Mouse (Mus musculus) inflammation-experienced regulatory T-cells, adult 6 months (primary cell): Measurements from ENCODE around the gene Serpinb6b. TPM values are rescaled to one million over a fixed set of nuclear protein-coding genes. Genes with fewer than 3 reads are reported as not detected.
"Not testable (repeated sequence)": the region's sequence is repeated elsewhere in the genome, so short reads cannot be mapped to it uniquely, and the experiment has no call there.

Source experiments
- ATAC-seq: one replicate; pipeline ENCODE4 v1.8.0; 2017
- polyA plus RNA-seq, 3 experiments: library from polyadenylated mRNA; unstranded; fragments of 100-300 nt; shearing (Covaris generic); gene quantifications; one replicate each; pipeline ENCODE4 v1.2.1; 2017

Serpinb6b gene
- polyA plus RNA-seq: 100 to 1,000 TPM in 1 of 3 experiments, 10 to 100 TPM in 2; 33.0 to 109 (median 34.2) TPM

DNA sequence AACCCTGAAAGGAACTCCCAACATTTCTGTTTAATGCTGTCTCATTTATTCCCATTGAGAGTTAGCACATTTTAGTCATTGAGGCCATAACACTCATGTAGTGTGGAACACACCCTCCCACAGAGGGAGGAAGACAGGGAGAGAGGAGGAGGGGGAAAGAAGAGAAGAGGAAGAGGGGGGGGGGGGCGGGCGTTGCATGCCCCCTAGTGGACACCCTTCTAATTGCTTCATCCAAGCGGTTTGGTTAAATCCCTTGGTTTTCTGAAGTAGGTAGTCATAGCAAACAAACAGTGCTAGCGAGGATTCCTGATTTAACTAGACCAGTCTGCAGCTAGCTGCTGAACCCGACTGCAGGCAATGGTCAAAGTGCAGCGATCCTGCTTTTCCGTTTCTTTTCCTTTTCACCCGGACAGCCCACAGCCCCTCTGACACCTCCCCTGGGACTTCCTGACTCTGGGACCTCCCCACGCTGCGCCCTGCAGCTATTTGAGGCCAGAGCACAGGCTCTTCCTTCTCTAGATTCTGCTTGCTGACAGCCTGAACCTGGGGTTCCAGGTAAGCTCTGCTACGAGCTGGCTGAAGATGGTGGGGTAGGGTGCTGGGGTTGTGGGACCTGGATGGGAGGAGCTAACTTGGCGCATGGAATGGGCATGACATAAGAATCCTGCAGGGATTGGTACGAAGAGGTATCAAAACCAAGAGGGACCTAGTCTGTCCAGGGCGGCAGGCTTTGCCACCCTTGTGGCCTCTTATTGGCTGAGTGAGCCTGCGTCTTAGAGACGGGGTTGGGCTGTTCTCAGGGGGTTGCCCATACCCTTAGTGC, at the start of gene Serpinb6b:
Gene Serpinb6b (plus strand): TSS at position 221 of the 823 bp plus-strand sequence.
- ATAC-seq: peak; percentile 57

GRCm38 (mm10) chr13:32922622-32923021, 42.4 kb upstream of the Serpinb6b start:
- ATAC-seq: no peak

DNA sequence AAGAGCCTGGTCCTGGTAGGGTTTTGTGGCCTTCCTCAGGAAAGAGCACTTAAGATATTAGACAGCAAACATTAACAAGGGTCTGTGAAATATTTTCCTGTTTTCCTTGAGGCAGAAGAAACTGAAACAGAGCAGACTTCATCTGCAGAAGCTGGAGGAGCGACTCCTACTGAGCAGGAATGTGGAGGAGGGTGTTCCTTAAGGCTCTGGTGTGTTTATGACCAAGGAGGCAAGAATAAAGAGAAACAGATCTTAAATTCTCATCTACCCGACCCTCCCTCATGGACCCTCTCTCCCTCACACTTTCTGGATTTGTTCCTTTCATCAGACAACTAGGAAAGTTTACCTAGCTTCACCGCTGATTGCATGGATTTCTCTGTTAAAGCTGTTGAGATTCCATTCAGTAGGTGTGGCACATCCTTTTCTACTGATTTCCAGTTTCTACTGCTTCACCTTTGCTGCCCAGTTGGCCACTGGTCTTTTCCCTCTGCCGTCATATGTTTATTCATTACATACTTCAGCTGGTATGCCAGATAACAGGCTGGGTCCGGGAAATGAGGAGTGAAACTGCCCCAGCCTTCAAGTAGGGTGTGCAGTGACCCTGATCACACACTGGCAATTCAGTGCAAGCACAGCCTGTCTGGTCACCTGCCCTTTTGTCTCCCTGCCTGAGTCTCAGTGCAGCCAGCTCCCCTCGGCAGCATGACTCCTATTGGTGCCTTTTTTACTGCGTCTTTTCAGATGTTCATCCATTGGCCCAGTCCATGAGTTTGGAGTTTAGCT, 40.2 kb upstream of the Serpinb6b start:
- ATAC-seq: no peak

DNA sequence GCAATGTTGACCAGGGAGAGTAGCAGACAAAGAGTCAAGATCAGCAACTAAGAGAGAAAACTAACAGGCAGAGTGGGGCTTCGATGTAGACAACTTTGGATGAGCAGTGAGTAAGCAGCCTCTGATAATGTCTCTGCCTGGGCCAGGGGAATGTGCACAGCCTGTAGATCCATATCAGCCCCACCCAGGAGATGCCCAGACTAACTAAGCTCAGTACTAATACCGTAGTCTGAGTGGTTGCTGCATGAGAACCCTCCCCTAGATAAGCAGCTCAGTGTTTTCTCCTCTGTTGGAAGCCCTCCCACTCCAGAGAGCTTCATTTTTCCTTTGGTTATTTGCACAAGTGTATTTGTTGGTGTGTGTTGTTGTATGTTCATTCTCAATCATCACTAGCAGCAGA, 38.3 kb upstream of the Serpinb6b start:
- no peak for ATAC-seq

DNA sequence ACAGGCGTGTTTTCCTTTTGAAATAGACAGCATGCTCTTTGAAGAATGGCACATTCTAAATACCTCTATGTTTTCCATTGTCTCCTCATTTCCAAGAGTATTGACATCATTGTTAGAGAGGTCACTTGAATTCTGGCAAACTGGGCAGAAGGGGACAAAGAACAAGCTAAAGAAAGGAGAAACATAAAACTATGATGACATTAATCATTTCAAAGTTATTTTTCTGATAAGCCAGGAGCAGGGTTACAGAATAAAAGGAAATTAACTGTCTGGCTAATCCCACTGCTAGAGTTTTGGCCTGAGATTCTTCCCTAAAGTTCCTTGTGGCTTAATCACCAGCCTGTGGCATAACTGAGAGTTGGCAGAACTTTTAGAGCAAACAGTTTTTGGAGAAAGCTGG, 37.8 kb upstream of the Serpinb6b start:
- no peak for ATAC-seq

DNA sequence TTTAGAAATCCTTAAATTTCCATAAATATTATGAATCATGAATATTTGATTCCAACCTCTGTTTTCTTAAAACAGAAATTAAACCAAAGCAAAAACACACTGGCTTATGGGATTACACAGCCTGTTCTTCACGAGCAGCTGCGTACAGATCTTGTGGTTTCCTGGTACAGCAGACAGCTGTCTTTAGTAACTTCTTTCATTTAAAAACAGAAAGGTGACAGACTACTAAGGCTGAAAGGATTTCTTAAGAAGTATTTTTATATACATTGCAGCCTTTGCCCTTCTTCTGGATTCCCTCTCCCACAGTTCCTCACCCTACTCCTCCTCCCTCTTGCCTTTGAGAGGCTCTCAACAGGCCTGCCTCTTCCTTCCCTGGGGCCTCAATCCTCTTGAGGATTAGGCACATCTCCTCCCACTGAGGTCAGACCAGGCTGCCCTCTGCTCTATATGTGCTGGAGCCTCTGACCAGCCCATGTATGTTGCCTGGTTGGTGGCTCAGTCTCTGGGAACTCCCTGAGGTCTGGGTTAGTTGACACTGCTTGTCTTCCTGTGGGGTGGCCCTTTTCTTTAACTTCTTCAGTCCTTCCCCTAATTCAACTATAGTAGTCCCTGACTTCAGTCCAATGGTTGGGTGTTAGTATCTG, 35.8 kb upstream of the Serpinb6b start:
- ATAC-seq: no peak

- ATAC-seq: no peak
These were observed 30.2 kb upstream of the Serpinb6b start for GRCm38 (mm10) chr13:32934706-32935381.

DNA sequence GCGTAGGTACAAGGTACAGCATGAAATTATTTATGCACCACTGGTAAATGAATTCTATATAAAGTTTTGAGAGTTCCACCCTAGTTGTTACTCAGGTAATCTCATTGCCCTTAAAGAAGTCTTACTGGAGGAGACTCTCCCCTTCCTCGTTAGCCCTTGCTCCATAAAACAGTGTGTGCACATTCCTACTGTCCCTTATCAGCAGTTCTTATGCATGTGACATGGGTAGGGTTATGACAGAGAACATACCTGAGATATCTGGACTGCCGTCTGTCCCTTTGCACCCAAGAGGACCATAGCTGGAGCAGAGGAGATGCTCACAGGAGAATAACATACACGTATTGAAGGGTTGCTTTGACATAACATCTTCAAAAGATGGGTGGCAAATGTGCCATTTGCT, 26.7 kb upstream of the Serpinb6b start:
- ATAC-seq: not testable (repeated sequence)

- ATAC-seq: not testable (repeated sequence)
These were observed 25.8 kb upstream of the Serpinb6b start for GRCm38 (mm10) chr13:32939191-32939590.

DNA sequence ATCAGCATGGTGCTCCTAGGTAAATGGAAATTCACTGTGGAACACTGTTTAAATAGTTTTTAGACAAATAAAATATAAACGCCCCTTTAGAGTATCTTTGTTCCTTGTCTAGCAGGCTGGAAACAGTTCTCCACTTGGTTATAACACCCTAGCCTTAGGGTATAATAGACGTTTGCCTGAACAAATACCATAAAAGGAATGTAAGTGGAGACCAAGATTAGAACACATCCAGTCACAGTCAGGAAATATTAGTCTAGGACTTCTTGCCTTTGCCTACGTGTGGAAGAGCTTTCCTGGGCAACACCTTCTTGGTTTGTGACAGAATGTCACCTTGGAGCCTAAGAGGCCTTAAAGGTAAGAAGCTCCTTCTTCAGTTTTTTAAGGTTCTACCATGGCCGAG, 8.5 kb upstream of the Serpinb6b start:
- no peak for ATAC-seq

GRCm38 (mm10) chr13:32957917-32958316, 7.1 kb upstream of the Serpinb6b start:
- no peak for ATAC-seq

DNA sequence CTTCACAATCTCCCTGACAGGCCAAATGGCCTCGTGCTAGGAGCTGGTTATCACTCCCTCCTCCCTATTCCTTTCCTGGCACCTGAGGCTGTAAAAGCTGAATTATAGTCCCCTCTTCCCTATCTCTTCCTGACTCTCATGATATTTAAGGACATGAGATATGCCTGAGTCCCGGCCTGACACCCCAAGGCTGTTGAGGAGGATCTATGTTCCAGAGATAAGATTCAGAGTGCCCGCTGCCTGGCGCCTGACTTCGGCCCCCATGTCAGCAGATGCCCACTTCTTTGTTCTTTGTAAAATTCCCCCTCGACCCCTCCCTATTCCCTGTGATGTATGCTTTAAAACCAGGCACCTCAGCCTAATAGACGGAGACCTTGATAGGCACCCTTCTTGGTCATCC, 6.5 kb upstream of the Serpinb6b start:
- not testable (repeated sequence) for ATAC-seq

GRCm38 (mm10) chr13:32963990-32964753, 837 bp upstream of the Serpinb6b start:
- no peak for ATAC-seq

GRCm38 (mm10) chr13:32966116-32966515, 1.1 kb downstream of the Serpinb6b start:
- ATAC-seq: peak; percentile 69

- no peak for ATAC-seq
These were observed 2.2 kb downstream of the Serpinb6b start for GRCm38 (mm10) chr13:32967233-32967632.

- ATAC-seq: no peak
These were observed 3.5 kb downstream of the Serpinb6b start for GRCm38 (mm10) chr13:32968353-32968984.

- ATAC-seq: no peak
These were observed 4.1 kb downstream of the Serpinb6b start for GRCm38 (mm10) chr13:32968996-32969640.

DNA sequence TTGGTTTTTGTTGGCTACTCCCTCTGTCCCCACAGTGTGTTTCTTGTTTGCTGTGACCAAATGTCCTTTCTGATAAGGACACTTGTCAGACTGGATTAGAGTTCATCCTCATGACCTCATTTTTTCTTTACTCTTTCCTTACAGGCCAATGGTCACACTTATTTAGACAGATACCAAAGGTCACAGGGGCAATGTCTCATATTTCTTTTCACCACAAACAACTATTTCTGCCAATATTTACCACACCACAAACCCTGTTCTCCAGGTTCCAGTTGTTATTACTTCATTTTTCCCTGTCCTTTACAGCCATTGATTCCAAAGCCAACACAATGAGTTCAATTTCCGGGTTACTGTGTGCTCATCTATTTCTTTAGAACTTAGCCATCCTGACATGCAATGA, 4.6 kb downstream of the Serpinb6b start:
- no peak for ATAC-seq

DNA sequence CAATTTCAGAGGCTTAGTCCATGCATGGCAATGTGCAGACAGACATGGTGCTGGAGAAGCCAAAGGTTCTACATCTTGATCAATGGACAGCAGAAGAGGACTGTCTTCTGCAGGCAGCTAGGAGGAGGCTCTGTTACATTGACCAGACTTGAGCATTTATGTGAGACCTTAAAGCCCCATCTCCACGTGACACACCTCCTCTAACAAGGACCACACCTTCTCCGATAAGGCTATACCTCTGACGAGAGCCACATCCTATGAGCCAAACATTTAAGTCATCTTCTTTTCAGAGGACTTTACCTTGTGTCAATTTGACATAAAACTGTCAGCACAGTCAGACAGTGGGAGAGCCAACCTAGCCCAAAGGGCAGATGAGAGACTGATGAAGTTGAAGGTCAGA, 5.8 kb downstream of the Serpinb6b start:
- no peak for ATAC-seq

DNA sequence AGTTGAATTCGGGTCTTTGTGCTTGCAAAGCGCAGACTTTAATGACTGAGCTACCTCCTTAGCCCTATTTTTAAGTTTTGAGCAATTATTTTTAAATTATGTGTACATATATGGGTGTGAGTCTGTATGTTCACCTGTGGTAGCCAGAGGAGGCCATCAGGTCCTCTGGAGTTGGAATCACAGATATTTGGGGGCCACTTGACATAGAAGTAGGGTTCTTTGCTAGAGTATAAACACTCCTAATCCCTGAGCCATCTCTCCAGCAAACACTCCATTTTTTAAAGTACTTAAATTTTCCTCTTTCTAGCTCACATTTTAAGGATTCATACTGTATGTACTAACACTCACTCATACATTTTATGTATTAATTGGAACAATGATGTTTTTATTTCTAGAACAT, 9.3 kb downstream of the Serpinb6b start:
- no peak for ATAC-seq
